Mouse (Mus musculus): Measurements from ENCODE around the gene Ucn.

The Ucn gene

GRCm38 (mm10) chr5:31138241-31138967, at the start of gene Ucn:
Ucn (minus strand) TSS chr5:31138829.
- no peak for DNase-seq

- no peak for DNase-seq
Measured at GRCm38 (mm10) chr5:31183678-31184077, 45.0 kb upstream of the Ucn start.

- DNase-seq = no peak
Measured at GRCm38 (mm10) chr5:31181183-31181770, 42.6 kb upstream of the Ucn start.

DNA sequence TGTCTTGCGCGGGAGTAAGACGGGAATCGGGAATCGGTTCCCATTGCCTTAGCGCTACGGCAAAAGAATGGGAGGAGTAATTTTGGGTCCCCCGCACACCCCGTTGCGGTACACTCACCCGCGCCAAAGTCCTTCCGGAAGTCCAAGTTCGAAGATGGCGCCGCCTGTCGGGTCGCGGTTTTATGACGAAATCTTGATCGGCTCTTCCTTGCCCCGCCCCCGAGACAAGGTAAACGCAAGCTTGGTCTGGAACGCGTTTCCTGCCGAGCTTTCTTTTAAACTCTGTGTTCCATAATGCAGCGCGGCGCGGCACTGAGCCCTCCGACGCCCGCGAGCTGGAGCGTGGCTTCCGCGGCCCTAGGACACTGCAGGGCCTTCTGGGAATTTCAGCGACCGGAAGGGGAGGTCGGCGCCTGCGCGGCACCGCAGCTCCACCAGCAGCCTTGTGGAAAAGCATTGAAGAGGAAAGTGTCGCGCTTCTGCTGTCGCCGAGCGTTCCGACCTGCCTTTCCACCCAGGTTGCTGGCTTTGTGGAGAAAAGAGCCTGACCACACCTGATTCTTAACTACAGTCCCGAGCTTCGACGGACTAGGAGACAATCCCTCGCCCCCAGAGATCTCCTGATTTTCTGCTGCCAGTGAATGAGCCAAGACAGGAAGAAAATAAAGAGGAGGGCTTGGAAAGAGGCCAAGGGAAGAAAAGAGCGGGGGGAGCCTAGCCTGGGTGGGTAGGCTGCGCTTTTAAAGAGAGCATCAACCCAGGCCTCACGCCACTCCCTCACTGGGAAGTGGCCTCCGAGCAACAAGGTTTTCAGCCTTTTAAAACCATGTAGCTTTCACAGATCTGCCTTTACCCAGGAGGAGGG, 41.4 kb upstream of the Ucn start, which contains the start of the genes Gm29609 and Gtf3c2:
TSS of gene Gm29609 (minus strand) at position 146 of the 865 bp plus-strand sequence.
TSS of gene Gtf3c2 (minus strand) at position 379 of the 865 bp plus-strand sequence.
- peak; percentile 95 to 96 for DNase-seq

GRCm38 (mm10) chr5:31179301-31179765, 40.7 kb upstream of the Ucn start:
- DNase-seq = no peak

DNA sequence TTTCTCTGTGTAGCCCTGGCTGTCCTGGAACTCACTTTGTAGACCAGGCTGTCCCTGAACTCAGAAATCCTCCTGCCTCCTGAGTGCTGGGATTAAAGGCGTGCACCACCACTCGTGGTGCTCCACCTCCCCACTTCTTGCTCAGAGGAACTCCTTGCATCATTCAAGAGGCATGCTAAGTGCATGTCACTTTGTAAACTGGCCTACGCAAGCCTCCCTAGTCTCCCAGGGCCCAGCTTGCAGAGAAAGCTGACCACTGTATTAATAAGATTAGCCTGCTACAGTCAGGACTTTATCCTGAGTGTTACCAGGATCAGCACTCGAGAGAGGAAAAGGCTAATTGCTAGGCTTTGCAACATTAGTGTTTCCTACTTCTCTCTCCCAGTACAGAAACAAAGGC, 30.0 kb upstream of the Ucn start:
- DNase-seq = no peak

GRCm38 (mm10) chr5:31164878-31165277, 26.2 kb upstream of the Ucn start:
- DNase-seq = no peak

DNA sequence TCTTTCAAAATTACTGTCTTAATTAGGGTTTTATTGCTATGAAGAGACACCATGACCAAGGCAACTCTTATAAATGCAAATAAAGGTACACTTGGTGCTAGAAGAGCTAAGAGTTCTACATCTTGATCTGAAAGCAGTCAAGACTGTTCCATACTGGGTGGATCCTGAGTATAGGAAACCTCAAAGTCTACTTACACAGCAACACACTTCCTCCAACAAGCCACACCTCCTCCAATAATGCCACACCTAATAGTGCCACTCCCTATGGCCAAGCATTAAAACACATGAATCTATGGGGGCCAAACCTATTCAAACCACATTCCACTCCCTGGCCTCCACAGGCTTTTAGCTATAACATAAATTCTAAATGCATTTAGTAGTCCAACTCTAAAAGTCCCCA, 23.8 kb upstream of the Ucn start:
- DNase-seq = no peak

GRCm38 (mm10) chr5:31154152-31154553, 15.5 kb upstream of the Ucn start, which contains the start of gene Mpv17:
Mpv17 (minus strand) TSS chr5:31154251.
- peak; percentile 70 to 75 for DNase-seq

DNA sequence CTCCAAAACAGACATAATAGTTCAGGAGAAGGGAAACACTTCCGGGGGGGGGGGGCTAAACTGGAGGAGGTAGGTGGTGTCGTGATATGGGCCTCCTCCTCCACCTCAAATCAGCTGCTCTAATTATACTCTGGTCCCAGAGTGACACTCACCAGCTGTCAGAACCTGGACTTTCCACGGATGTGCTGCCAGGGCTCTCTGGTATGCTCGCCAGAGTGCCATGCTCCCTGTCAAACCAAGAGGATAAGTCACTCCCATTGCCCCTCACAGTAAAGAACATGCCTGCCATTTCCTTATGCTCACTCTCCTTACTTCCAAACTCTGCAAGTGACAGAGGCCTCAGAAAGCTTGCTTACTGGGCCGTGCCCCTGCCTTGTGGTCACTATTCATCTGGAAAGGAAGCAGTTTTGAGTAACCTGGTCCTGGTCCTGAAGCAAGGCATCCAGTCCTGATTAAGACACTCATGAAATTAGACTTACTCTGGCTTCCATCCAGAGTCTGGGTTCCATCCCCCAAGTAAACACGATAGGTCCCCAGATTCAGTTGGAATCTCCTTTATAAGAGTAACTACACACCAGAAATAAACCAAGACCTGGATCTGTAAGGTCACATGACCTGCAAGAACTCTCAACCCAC, 15.0 kb upstream of the Ucn start:
- no peak for DNase-seq

DNA sequence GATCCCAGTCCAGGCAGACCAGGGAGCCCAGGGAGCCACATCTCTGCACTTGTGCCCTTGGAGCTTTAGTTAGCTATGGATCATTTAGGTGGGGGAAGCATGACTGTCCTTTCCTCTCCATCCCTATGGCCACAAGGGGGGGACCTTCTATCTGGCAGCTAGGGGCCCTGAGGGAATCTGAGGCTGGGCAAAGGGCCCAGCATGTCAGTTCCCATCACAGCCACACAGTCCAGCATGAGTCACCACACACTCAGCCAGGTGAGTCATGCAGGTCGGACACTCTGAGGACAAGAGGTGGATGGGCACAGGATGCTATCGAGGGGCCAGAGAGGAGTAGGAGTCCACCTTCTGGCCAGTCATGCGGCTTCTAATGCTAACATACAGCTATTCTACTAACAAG, 13.1 kb upstream of the Ucn start:
- DNase-seq = no peak

- no peak for DNase-seq
Measured at GRCm38 (mm10) chr5:31149781-31150180, 11.2 kb upstream of the Ucn start.

DNA sequence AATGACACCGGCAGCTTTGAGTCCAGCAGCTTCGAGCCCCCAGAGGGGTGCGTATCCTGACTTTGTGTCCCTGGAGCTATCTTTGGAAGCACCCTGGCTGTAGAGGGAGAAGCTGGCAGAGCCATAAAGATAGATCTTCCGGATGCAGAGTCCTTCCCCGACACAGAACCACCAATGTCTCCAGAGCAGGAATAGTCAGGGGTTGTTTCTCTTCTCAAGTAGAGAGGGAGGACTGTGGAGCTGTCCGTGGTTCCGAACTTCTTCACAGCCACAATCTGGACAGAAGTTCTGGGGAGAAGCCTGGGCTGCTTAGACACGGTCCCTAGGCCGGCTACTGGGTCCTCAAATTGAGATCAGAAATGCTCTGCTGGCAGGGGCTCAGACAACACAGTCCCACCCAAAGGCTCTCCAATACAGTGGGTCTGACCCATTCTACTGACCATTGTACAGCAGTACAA, 368 bp upstream of the Ucn start:
- DNase-seq = no peak

DNA sequence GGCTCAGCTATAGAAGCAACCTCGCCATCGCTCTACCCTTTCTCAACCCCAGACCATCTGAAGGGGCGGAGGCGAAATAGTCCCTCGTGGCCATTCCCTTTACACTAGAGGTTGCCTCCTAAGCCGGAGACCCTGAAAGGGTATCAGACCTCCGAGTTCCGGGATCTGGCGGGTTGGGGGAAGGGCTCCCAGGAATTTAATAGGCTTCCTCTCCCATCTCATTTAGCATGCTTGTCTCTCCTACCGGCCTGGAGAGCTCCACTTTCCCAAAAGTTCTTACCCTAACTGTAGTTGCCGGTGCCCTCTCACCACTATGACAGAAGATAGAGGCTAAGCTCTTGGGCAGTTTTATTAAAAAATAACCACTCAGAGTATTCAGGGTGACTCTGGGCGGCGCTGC, 971 bp downstream of the Ucn start:
- DNase-seq = no peak

- no peak for DNase-seq
Measured at GRCm38 (mm10) chr5:31136730-31137424, 1.8 kb downstream of the Ucn start.

- DNase-seq = no peak
Measured at GRCm38 (mm10) chr5:31126050-31126449, 12.6 kb downstream of the Ucn start.

GRCm38 (mm10) chr5:31123481-31123880, 15.1 kb downstream of the Ucn start:
- DNase-seq = no peak

GRCm38 (mm10) chr5:31121111-31121510, 17.5 kb downstream of the Ucn start:
- DNase-seq = no peak

- DNase-seq = no peak
Measured at GRCm38 (mm10) chr5:31116912-31117311, 21.7 kb downstream of the Ucn start.

DNA sequence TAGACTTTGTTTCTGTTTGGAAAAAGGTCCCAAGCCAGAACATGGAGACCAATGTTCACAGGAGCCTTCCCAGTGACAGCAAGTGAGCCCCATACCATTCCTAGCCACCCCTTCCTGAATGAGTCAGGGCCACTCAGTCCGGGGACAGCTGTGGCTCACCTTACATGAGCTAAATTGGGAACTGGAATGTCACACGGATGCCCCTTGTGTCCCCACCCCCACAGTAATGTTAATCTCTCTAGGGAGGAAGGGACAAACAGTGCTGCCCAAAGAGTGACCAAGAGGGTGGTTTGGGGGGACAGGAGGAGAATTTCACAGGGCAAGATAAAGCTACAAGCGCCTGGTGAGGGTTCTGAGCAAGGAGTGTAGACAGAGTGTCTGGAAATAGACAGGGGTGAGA, 22.3 kb downstream of the Ucn start, which contains the start of gene Trim54:
TSS of gene Trim54 (plus strand) at position 359 of the 400 bp plus-strand sequence.
- DNase-seq = no peak

- DNase-seq = no peak
Measured at GRCm38 (mm10) chr5:31110781-31111180, 27.8 kb downstream of the Ucn start.

DNA sequence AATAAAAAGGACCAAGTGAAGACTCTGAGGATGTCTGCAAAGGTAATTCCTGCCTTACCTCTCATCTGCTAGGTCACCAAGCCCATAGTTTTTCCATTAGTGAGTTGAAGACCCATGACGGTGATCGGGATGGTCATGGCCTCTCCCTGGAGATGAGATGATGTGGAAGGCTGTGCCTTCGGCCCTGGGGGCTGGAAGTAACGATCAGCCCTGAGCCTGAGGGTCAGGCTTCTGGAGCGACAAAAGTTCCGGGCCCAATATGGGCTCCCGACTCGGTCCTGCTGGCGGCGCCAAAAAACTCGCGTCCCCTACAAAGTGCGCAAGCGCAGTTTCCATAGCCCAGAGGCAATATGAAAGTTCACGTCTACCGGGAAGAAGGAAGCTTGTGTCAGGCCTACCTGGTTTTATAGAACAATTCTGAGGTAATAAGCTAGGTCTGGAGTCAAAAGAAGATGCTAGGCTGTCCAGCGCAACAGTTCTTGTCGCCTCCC, 30.6 kb downstream of the Ucn start, which contains the start of gene Slc30a3:
TSS of gene Slc30a3 (minus strand) at position 238 of the 491 bp plus-strand sequence.
- DNase-seq = no peak
